Mouse (Mus musculus): ENCODE measurements around the gene Hfe2.
"Not testable (repeated sequence)": the region's sequence is repeated elsewhere in the genome, so short reads cannot be mapped to it uniquely, and the experiment has no call there.

Hfe2 gene

GRCm38 (mm10) chr3:96496620-96497275 lies 28.2 kb upstream of the Hfe2 start:
- DNase-seq: not testable (repeated sequence)

DNA sequence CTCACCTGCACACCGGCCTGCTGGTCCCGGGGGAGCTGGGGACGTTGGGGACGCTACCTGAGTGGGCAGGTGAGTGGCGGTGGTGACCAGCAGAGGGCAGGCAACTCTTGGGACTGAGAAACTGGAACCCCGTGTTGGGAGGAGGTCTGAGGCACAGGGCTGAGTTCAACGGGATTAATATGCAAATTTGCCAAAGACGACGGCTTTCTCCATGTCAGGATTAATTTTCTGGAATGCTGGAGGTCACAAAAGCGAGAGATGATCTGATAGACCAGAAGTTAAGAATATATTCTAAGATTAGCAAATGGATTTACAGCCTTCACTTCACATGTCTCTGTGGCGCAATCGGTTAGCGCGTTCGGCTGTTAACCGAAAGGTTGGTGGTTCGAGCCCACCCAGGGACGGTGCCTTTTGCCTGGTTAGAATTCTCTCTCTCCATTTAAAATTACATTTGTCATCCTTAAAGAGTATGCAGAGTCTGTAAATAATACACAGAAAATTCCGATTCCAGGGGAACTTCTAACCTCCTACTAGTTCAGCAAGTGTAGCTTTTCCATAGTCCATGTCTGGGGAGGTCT lies 27.4 kb upstream of the Hfe2 start:
- DNase-seq: peak; percentile 61 to 76

DNA sequence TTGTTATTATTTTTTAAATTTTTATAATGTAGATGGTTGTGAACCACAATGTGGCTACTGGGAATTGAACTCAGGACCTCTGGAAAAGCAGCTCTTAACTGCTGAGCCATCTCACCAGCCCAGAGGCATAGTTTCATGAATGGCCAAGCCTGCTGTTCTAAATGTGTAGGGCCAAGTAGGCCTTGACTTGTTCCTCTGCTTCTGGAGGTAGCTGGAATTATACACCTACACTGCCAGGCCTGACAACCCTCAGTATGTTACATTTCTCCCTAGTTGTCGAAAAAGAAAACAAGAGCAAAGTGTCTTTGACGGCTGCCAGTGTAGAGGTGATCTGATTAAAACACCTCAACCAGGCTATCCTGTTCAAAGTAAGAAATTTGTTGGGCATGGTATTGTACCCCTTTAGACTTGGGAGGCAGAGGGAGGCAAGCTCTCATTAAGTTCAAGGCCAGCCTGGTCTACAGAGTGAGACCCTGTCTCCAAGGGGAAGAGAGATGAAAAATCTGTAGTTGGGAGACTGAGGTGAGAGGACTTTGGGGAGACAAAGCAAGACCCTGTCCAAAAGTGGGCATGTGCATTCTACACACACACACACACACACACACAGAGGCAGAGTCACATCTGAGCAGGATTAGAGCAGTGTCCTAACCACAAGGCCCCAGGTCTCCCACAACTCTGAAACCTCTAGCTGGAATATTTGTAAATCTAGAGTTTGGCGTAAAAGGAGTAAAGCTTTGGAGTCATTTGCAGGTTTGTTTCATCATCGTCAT lies 26.3 kb upstream of the Hfe2 start:
- DNase-seq: no peak

DNA sequence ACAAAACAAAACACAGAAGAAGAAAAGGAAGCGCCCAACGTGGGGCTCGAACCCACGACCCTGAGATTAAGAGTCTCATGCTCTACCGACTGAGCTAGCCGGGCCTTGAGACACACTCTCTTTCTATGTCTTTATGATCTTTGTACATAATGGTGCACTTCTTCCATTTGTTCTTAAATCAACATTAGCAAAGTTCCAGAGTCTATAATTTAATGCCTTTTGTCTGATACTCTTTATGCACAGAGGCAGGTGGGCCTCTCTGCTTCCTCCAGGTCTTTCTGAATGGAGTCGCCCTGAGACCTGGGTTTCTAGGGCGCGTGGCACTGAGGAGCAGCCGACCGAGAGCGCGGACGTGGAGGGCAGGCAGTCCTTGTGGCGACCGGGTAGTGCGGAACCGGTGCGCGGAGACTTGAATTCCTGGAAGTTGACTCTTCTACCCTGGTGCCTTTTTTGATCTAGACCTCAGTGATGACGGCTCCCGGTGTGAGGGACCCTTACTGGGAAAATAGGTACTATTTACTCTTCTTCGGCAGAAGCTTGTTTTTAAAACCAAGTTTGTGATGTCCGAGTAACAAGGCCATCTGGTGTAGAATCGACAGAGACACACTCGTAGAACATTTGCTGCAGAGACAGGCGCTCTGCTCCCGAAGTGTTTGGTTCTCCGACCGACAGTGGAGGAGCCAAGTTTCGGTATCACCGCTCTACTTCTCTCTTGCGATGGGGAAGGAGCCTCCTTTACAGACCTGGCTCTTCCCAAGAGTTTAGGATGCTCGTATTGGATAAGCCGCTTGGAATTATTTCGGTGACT lies 25.3 kb upstream of the Hfe2 start:
- DNase-seq: peak; percentile 64 to 74

- DNase-seq: peak; percentile 84 to 89
Measured at GRCm38 (mm10) chr3:96500289-96500621, 24.7 kb upstream of the Hfe2 start.

GRCm38 (mm10) chr3:96500691-96501265 lies 24.2 kb upstream of the Hfe2 start:
- peak; percentile 72 to 79 for DNase-seq

GRCm38 (mm10) chr3:96501391-96502115 lies 23.4 kb upstream of the Hfe2 start:
- peak; percentile 71 to 86 for DNase-seq

DNA sequence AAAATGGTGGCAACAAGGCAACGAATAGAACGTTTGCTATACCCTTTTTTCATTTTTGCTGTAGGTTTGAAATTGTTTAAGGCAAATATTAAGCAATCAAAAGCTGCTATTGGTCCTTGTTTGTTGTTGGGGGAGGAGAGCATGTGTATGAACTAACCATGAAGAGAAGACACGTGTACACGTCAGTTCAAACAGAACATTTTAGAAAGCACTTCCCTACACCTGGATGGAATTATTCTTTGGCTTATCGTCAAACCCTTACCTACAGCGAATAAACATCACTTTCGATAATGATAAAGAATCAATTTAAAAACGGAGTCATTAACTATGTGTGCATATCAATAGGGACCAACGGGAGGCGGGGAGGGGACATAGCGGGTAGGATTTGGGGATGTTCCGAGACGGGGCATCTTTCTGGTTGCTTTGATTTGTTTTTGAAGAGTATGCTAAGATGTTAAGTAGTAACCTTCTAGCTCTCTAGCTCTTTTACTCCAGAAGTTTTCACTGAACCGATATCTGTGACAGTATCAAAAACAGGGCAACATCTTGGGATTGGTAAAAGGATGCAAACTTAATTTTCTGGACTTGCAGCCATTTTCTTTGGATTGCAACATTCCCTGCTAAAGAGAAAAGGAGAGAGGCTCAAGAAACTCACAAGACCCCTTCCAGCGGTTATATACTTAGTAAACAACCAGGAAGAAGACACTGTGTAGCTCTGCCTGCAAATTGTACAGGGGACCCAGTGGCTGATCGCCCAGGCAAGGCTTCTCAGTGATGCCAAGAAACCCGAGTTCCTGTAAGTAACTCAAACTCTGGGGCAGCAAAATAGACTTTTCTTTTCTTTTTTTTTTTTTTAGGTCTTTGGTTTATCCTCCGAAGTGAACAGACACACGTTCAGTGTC lies 22.5 kb upstream of the Hfe2 start:
- no peak for DNase-seq

GRCm38 (mm10) chr3:96503083-96503450 lies 21.9 kb upstream of the Hfe2 start:
- DNase-seq: peak; percentile 55 to 76

DNA sequence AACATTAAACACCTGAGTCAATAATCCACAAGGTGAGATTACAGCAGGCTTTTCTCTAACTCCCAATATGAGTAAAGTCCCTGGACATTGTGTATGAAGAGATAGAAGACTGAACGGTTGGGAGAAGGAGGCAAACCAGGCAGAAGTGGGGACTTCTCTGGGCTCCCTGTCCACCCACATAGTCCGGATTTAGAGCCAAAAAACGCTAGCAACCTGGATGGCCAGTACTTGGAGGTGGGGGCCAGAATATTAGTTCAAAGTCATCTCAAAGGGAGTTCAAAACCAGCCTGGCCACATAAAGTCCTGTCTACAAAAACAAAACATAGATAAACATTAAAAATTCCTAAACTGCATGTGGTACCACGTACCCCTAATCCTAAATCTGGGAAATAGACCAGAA lies 21.0 kb upstream of the Hfe2 start:
- no peak for DNase-seq

DNA sequence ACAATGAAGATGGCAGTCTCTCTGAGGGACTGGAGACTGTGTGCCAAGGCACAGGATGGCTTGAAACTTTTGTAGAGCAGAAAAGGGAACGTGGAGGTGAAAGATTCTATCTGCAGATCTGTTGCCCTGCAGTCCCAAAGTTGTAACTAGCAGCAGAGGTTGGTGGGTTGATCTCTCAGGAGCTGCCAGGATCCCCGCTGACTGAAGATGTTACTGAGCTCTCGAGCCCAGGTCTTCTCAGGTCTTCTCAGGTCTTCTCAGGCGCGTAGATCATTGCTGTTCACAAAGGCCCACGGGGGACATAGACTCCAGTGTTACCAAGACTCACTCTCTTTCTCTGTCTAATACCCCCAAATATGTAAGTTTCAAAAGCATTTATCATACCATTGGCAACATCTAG lies 20.0 kb upstream of the Hfe2 start:
- DNase-seq: no peak

GRCm38 (mm10) chr3:96506396-96507047 lies 18.4 kb upstream of the Hfe2 start:
- no peak for DNase-seq

DNA sequence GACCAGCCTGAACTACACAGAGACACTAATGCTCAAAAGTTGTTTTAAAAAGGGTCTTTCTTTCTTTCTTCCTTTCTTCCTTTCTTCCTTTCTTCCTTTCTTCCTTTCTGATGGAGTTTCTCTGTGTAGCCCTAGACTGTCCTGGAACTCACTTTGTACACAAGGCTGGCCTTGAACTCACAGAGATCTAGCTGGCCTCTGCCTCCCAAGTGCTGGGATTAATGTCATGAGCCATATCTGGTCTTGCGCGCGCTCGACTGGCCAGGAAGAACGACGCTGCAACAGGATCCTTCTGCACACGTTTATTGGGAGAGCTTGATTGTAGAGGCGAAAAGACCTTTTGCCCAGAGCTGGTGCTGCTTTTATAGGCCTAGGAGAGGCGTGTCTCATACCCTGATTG lies 17.0 kb upstream of the Hfe2 start:
- DNase-seq: not testable (repeated sequence)

DNA sequence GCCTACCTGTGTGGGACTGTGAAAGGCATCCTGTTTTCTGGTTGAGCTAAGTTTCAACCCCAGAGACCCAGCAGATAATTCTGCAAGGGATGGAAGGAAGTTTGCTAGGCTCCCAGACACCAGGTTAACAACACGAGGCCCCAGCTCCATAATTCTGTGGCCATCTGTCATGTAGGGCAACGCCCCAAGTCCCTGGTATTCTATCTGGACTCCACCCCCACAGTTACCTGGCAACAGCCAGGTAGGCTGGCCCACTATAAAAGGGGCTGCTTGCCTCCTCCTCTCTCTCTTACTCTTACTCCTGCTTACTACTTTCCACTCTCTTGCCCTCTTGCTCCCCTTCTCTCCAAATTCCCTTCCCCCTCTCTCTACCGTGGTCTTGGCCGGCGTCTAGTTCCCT lies 4.8 kb upstream of the Hfe2 start:
- no peak for DNase-seq

DNA sequence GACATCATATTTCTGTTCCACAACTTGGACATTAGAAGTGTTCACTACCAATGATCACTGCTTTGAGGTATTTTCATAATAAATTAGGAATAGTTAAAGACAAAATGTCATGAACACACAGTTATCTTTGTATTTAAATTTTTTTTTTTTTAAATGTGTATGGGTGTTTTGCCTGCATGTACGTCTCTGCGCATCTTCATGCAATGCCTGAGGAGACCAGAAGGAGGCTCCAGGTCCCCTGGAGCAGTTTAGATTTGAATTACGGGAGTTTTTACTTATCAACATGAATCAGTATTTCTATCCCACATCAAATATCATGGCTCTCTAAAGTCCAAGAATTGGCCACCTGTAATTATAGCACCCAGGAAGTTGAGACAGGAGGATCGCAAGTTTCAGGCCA lies 2.8 kb upstream of the Hfe2 start:
- DNase-seq: peak in 1 of 2 experiments; percentile 23

GRCm38 (mm10) chr3:96524028-96524810 lies 753 bp upstream of the Hfe2 start:
- no peak for DNase-seq

DNA sequence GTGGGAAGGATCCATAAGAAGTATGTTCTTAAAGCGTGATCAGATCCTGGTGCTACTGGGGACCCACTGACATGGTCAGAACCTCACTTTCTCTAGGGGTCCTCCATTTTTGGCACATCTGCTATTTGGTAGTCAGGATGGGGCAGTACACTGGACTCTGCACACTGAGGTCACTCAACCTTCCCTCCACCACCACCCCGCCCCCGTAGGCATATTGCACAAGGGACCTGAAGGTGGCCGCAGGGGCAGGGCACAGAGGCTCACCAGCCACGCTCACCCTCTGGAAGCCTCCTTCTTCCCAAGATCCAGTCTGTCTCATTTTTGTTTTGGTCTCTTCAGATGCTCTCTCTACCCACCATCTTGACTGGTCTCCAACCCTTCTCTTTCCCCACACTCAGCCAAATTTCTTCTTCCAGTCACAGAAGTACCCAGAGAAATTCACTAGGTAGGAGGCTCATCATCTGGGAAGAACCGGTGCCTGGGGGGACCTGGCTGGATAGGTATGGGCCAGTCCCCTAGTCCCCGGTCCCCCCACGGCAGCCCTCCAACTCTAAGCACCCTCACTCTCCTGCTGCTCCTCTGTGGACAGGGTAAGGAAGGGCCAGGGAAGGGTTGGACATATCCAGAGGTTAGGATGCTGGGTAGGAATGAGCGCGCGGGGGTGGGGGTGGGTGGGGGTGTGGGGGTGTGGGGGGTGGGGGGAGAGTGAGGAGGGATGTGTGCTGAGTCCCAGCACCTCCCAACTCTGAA lies 1.2 kb downstream of the Hfe2 start:
- no peak for DNase-seq

GRCm38 (mm10) chr3:96526864-96527542 lies 2.0 kb downstream of the Hfe2 start:
- no peak for DNase-seq

DNA sequence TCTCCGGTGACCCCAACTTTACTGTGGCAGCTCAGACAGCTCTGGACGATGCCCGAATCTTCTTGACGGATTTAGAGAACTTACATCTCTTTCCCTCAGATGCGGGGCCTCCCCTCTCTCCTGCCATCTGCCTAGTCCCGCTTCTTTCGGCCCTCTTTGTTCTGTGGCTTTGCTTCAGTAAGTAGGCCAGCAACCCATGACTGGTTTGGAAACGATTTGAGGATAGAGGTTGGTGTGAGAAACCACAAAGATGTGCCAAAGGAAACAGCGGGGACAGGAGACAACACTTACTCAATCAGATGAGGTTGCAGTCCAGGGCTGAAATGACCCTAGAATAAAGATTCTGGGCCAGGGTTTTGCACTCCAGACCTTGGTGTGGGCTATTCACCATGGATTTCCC lies 3.5 kb downstream of the Hfe2 start:
- DNase-seq: no peak
